ENCODE assay signal across 12 mouse cellular contexts in genomic region chr10:95151012-95151768, GRCm38 (mm10).
A peak's percentile ranks its signal among the peaks of the same experiment; 100 is the strongest.
DNase-seq lines count a peak whose midpoint lies in the region; ATAC-seq and TF ChIP-seq lines count a peak whose summit lies in the region.
"Had no signal": no experiment of that assay in that cellular context is flagged by ENCODE, and none has a peak within 500 bp of the region (broad histone marks: within the 10 kb centered on the region; RNA-seq: fewer than 3 reads in every experiment).

No protein-coding gene starts in this region.

- dilution Hi-C loops in CH12.LX (cut with MboI; ENCODE audit: extremely low pct_ligation_motif_present, extremely low pct_unique_long_range_greater_than_20kb, low sequenced_read_pairs): no loop called here

- no peaks in the 10 kb centered on the region for H3K9me3 ChIP-seq in liver, embryonic 16.5 days (replicated peaks; ENCODE audit: control insufficient read depth, low read length)
- H3K9me3 ChIP-seq in CH12.LX (replicated peaks; ENCODE audit: low read length): no peaks in the 10 kb centered on the region
- H3K9me3 ChIP-seq in limb, embryonic 10.5 days (replicated peaks): no peaks in the 10 kb centered on the region
- H3K9me3 ChIP-seq: neural tube, embryonic 15.5 days had no signal

- no peaks in the 10 kb centered on the region for H3K27me3 ChIP-seq in liver, embryonic 16.5 days (ENCODE audit: control insufficient read depth, insufficient read depth, low read depth, low read length)
- no peaks in the 10 kb centered on the region for H3K27me3 ChIP-seq in CH12.LX (replicated peaks)
- H3K27me3 ChIP-seq in limb, embryonic 10.5 days (ENCODE audit: low read depth, poor library complexity, severe bottlenecking): no peaks in the 10 kb centered on the region
- H3K27me3 ChIP-seq: neural tube, embryonic 15.5 days had no signal

- DNase-seq in liver (no peak), CH12.LX (ENCODE audit: extremely low read depth) (peak; percentile 84), adipocyte (ENCODE audit: low spot score) (peak; percentile 67)
- DNase-seq in monocyte, adult 2 months (ENCODE audit: low read depth in 1 of 2, low spot score in 2 of 2): peak; percentile 21 to 22
- DNase-seq in ovary, adult 18-20 months (ENCODE audit: low spot score): no peak
- no peak for DNase-seq in limb, embryonic 10.5 days (ENCODE audit: low spot score)
- DNase-seq: embryo, embryonic 11 days; heart, postnatal 36 days had no signal

- H3K79me2 ChIP-seq in CH12.LX (replicated peaks; ENCODE audit: control insufficient read depth, extremely low read depth, insufficient read depth, poor library complexity, severe bottlenecking): no peaks in the 10 kb centered on the region

- in situ Hi-C loops in CH12.LX (cut with MboI; ENCODE audit: low pct_ligation_motif_present, low pct_unique_long_range_greater_than_20kb, low sequenced_read_pairs): no loop called here

- no peaks in the 10 kb centered on the region; the same call in none of the 2 replicates for H3K4me1 ChIP-seq in liver, embryonic 16.5 days (ENCODE audit: control insufficient read depth, low read depth, low read length)
- H3K4me1 ChIP-seq in CH12.LX (ENCODE audit: control insufficient read depth in 1 of 2, insufficient read depth in 2 of 2): peaks cover 9 to 63% of the 10 kb centered on the region in 2 experiments; a peak in 3 of 4 replicates
- peaks cover 20% of the 10 kb centered on the region for H3K4me1 ChIP-seq in limb, embryonic 10.5 days

- no peak for TF ChIP-seq CTCF in CH12.LX (conservative IDR thresholded peaks at IDR 0.05 in 1 of 2, IDR thresholded peaks at IDR 0.05 in 1 of 2; ENCODE audit: low read depth in 2 of 2, low read length in 2 of 2)

- no peaks in the 10 kb centered on the region for H3K36me3 ChIP-seq in liver, embryonic 16.5 days (ENCODE audit: control insufficient read depth, insufficient read depth)
- H3K36me3 ChIP-seq in CH12.LX (replicated peaks in 1 of 2; ENCODE audit: control insufficient read depth in 1 of 2, insufficient read depth in 1 of 2, low read length in 1 of 2): no peaks in the 10 kb centered on the region
- H3K36me3 ChIP-seq in limb, embryonic 10.5 days: no peaks in the 10 kb centered on the region
- H3K36me3 ChIP-seq: neural tube, embryonic 15.5 days had no signal

- TF ChIP-seq RAD21 in CH12.LX (IDR thresholded peaks at IDR 0.05; ENCODE audit: low read depth, low read length): no peak; the same call in none of the 2 replicates

- no peak overlapping the region for H3K4me3 ChIP-seq in liver, embryonic 16.5 days (ENCODE audit: low read depth, low read length)
- no peak overlapping the region for H3K4me3 ChIP-seq in CH12.LX (replicated peaks in 1 of 3; ENCODE audit: low read depth in 2 of 3, low read length in 2 of 3, poor library complexity in 1 of 3)
- no peak overlapping the region for H3K4me3 ChIP-seq in limb, embryonic 10.5 days
- H3K4me3 ChIP-seq: erythroblast, embryonic 14.5 days; neural tube, embryonic 15.5 days had no signal

- no peak for TF ChIP-seq POLR2A in CH12.LX (IDR thresholded peaks at IDR 0.05; ENCODE audit: low read depth, low read length)

- no peak overlapping the region for H3K27ac ChIP-seq in liver, embryonic 16.5 days (ENCODE audit: low read length)
- no peak overlapping the region for H3K27ac ChIP-seq in CH12.LX (ENCODE audit: insufficient read depth, low read depth)
- no peak overlapping the region for H3K27ac ChIP-seq in limb, embryonic 10.5 days
- H3K27ac ChIP-seq: neural tube, embryonic 15.5 days had no signal

- WGBS in liver, embryonic 16.5 days (ENCODE audit: insufficient replicate concordance): 46% methylated on average over 6 of the region's 6 CpGs
- 92% methylated on average over 6 of the region's 6 CpGs for WGBS in limb, embryonic 10.5 days

- peak; percentile 100 for TF ChIP-seq EP300 in CH12.LX (IDR thresholded peaks at IDR 0.05; ENCODE audit: low read length)

- no peak overlapping the region for H3K9ac ChIP-seq in liver, embryonic 16.5 days (ENCODE audit: low read depth, low read length)
- H3K9ac ChIP-seq in CH12.LX (ENCODE audit: insufficient read depth, low read depth): no peak overlapping the region
- H3K9ac ChIP-seq: neural tube, embryonic 15.5 days had no signal

- no peak overlapping the region for H3K4me2 ChIP-seq in liver, embryonic 16.5 days (ENCODE audit: low read depth, low read length)
- H3K4me2 ChIP-seq in CH12.LX (ENCODE audit: insufficient read depth, low read depth, poor library complexity, severe bottlenecking): peak overlapping the region; percentile 56
- H3K4me2 ChIP-seq: neural tube, embryonic 15.5 days had no signal

- peak; percentile 41; the same call in 1 of the 2 replicates for ATAC-seq in liver, embryonic 16.5 days (ENCODE audit: low read depth)
- ATAC-seq: midbrain, embryonic 16.5 days had no signal

TF ChIP-seq in CH12.LX, 34 proteins besides CTCF, POLR2A, EP300 and RAD21:
- TF ChIP-seq E2F4 (IDR thresholded peaks at IDR 0.05; ENCODE audit: insufficient replicate concordance, low read depth, low read length) (no peak), ETS1 (conservative IDR thresholded peaks at IDR 0.05; ENCODE audit: low read depth, low read length) (peak; percentile 69), MAZ (IDR thresholded peaks at IDR 0.05; ENCODE audit: low read depth, low read length) (no peak), NRF1 (IDR thresholded peaks at IDR 0.05; ENCODE audit: low read depth, low read length) (peak; percentile 11; the same call in 1 of the 2 replicates), SIN3A (IDR thresholded peaks at IDR 0.05; ENCODE audit: low read length) (0 out of 2 replicates have a peak, but pooled peaks have one; percentile 38), BHLHE40 (IDR thresholded peaks at IDR 0.05; ENCODE audit: low read depth, low read length) (peak; percentile 63), ZKSCAN1 (IDR thresholded peaks at IDR 0.05; ENCODE audit: borderline replicate concordance, low read depth, low read length) (peak; percentile 81), ELF1 (IDR thresholded peaks at IDR 0.05; ENCODE audit: low read depth, low read length) (no peak), NELFE (IDR thresholded peaks at IDR 0.05; ENCODE audit: low read depth, low read length) (no peak), MEF2A (IDR thresholded peaks at IDR 0.05; ENCODE audit: borderline replicate concordance, low read depth, low read length) (peak; percentile 76; the same call in 1 of the 2 replicates), ZC3H11A (IDR thresholded peaks at IDR 0.05; ENCODE audit: low read depth, low read length) (no peak), TCF12 (IDR thresholded peaks at IDR 0.05; ENCODE audit: low read depth, low read length) (peak; percentile 42; the same call in 1 of the 2 replicates), GABPA (IDR thresholded peaks at IDR 0.05; ENCODE audit: insufficient replicate concordance, low read depth, low read length) (no peak), HCFC1 (IDR thresholded peaks at IDR 0.05; ENCODE audit: low read depth, low read length) (peak; percentile 54), MYC (IDR thresholded peaks at IDR 0.05; ENCODE audit: low read depth, low read length) (peak; percentile 85), UBTF (IDR thresholded peaks at IDR 0.05; ENCODE audit: low read depth, low read length) (no peak), RCOR1 (conservative IDR thresholded peaks at IDR 0.05; ENCODE audit: low read depth, low read length) (peak; percentile 91; the same call in 1 of the 2 replicates), CHD2 (IDR thresholded peaks at IDR 0.05; ENCODE audit: low read length) (peak; percentile 47; the same call in 1 of the 2 replicates), JUN (IDR thresholded peaks at IDR 0.05; ENCODE audit: insufficient read depth, low read depth, low read length) (peak; percentile 95), POLR2AphosphoS2 (IDR thresholded peaks at IDR 0.05; ENCODE audit: low read depth, low read length) (no peak), ZNF384 (IDR thresholded peaks at IDR 0.05; ENCODE audit: low read depth, low read length) (no peak), USF2 (conservative IDR thresholded peaks at IDR 0.05; ENCODE audit: low read depth, low read length) (no peak), MXI1 (IDR thresholded peaks at IDR 0.05; ENCODE audit: low read depth, low read length) (peak; percentile 26; the same call in 1 of the 2 replicates), KAT2A (IDR thresholded peaks at IDR 0.05; ENCODE audit: insufficient replicate concordance, low read length) (no peak), MAX (IDR thresholded peaks at IDR 0.05; ENCODE audit: low read length) (peak; percentile 74), SMC3 (IDR thresholded peaks at IDR 0.05; ENCODE audit: low read depth, low read length) (no peak), CHD1 (IDR thresholded peaks at IDR 0.05; ENCODE audit: low read depth, low read length) (no peak), ZMIZ1 (IDR thresholded peaks at IDR 0.05; ENCODE audit: low read depth, low read length) (no peak), JUND (conservative IDR thresholded peaks at IDR 0.05; ENCODE audit: low read depth, low read length) (peak; percentile 90), TBP (conservative IDR thresholded peaks at IDR 0.05; ENCODE audit: low read depth, low read length) (no peak), MAFK (IDR thresholded peaks at IDR 0.05; ENCODE audit: insufficient replicate concordance, low read length) (no peak), PAX5 (IDR thresholded peaks at IDR 0.05; ENCODE audit: low read length) (no peak), USF1 (IDR thresholded peaks at IDR 0.05; ENCODE audit: low read depth, low read length) (no peak), IRF4 (IDR thresholded peaks at IDR 0.05; ENCODE audit: low read depth, low read length) (peak; percentile 99)

Comparison
In these comparisons a context has a peak if more than half of its experiments do, and no peak if none do; other contexts are left out.
1. DNase-seq: peak in CH12.LX (single experiment), adipocyte (single experiment) and monocyte, adult 2 months (2 of 2); none in liver (single experiment), ovary, adult 18-20 months (single experiment) and limb, embryonic 10.5 days (single experiment).